Mouse (Mus musculus) large intestine, adult 2 months (tissue): ENCODE data around the gene Canx. TPM values are rescaled to one million over a fixed set of nuclear protein-coding genes. Genes with fewer than 3 reads are reported as not detected.
"Not testable (repeated sequence)": the region's sequence is repeated elsewhere in the genome, so short reads cannot be mapped to it uniquely, and the experiment has no call there.

Source experiments
- DNase-seq: peaks from one replicate; pipeline ENCODE4 v3.0.0-alpha.2; 2012; ENCODE audit warnings: low read depth, low spot score
- WGBS: fragments of 180-500 bp; shearing (Covaris S2); methylation state at CpG from one replicate; pipeline ENCODE4 v1.1.7; 2018; 5-methylcytosine and 5-hydroxymethylcytosine counted together
- polyA plus RNA-seq: library from polyadenylated mRNA; depleted of rRNA; stranded (reverse); fragments of >200 nt; gene quantifications from 2 replicates; pipeline ENCODE4 v1.2.3, GENCODE M21; 2012; rRNA removed

Gene Canx
- 105 and 112 TPM in 2 replicates for polyA plus RNA-seq

GRCm38 (mm10) chr11:50325496-50326301 is at the start of gene Canx:
TSS of gene Canx (minus strand) at chr11:50325673.
- DNase-seq, result peak; percentile 96
- WGBS, result under 1% methylated on average over 64 of the region's 64 CpGs

DNA sequence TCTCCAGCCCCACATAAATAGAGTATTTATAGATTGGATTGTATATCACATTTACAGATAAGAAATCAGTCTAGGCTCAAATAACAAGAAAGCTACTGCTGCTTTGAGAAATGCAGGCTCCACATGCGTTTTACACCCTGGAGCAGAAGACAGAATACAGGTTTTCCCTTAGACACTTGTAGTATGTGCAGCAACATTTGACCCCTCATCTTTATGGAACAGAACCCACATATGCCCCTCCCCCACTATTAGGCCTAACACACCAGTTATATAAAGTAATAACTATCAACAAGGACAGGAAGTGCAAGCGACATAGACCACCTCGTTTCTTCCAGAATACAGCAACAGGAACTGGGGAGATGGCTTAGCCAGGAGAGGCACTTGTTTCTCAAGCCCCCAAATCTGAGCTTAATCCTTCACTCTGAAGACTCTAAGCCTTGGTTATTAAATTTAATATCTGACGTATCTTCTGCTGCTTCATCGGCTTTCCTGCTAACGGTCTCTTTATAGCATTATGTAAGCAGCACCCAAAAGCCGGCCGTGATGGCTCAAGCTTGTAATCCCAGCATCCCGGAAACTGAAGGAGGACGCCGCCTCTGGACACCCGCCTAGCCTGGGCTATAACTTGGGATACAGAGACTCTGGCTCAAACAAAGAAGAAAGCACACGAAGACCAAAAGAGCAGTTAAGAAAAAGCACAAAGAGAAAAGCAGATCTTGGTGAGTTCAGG is 49.0 kb upstream of the Canx start:
- WGBS, result 95% methylated on average over 13 of the region's 13 CpGs
- DNase-seq, result no peak

DNA sequence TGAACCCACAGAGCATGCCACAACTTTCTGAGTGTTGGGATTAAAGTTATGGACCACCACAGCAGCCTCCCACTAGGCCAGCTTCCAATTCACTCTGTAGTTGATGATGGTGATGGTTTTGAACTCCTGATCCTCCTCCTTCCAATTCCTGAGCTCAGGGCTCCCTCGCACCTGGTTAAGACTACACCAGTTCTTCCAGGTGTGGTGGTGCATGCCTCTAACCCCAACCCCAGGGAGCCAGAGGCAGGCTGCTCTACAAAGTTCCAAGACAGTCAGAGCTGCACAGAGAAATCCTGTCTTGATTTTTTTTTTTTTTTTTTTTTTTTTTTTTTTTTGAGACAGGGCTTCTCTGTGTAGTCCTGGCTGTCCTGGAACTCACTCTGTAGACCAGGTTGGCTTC is 48.1 kb upstream of the Canx start:
- DNase-seq, result no peak
- WGBS, result 97% methylated on average over 1 of the region's 1 CpGs

- no peak for DNase-seq
These were observed 47.6 kb upstream of the Canx start for GRCm38 (mm10) chr11:50373086-50373485.

GRCm38 (mm10) chr11:50371911-50372310 is 46.4 kb upstream of the Canx start:
- DNase-seq, result no peak
- WGBS, result 100% methylated on average over 1 of the region's 1 CpGs

- 5% methylated on average over 18 of the region's 18 CpGs for WGBS
- no peak for DNase-seq
These were observed 45.9 kb upstream of the Canx start for GRCm38 (mm10) chr11:50371399-50371841.

DNA sequence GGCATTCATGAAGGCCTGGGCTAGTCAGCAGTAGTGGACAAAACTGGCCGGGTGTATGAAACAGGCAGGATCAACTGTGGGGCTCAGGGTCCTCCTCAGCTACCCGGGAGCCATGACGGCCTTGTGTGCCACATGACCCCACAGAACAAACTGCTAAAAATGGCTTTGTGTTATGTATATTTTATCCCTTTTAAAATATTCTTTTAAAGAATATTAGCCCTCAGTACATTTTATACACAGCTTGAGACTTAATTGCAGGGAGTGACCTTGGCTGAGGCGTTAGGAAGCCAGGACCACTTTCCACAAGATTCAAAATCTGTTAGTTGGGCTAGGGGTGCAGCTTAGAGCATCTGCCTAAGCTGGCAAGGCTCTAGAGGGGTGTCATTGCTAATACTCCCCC is 45.5 kb upstream of the Canx start:
- 60% methylated on average over 4 of the region's 4 CpGs for WGBS
- no peak for DNase-seq

GRCm38 (mm10) chr11:50369360-50369911 is 44.0 kb upstream of the Canx start:
- WGBS, result 74% methylated on average over 5 of the region's 5 CpGs
- DNase-seq, result no peak

- WGBS, result 93% methylated on average over 9 of the region's 9 CpGs
- no peak for DNase-seq
These were observed 42.1 kb upstream of the Canx start for GRCm38 (mm10) chr11:50367531-50367930.

DNA sequence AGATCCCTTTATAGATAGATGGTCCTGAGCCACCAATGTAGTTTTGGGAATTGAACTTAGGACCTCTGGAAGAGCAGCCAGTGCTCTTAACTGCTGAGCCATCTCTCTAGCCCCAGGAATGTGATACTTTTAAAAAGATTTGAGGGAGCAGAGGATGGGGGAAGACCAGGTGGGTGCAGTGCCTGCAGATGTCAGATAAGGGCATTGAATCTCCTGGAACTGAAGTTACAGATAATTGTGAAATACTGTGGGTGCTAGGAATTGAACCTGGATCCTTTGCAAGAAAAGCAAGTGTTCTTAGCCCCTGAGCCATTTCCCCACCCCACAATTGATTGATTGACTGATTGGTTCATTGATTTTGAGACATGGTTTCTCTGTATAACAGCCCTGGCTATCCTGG is 39.8 kb upstream of the Canx start:
- no peak for DNase-seq

GRCm38 (mm10) chr11:50364548-50364947 is 39.1 kb upstream of the Canx start:
- DNase-seq, result no peak

GRCm38 (mm10) chr11:50361282-50361681 is 35.8 kb upstream of the Canx start:
- not testable (repeated sequence) for DNase-seq
- WGBS, result 84% methylated on average over 1 of the region's 1 CpGs

More at GRCm38 (mm10) chr11:50364548-50364947, 39.1 kb upstream of the Canx start:
- WGBS, result 3% methylated on average over 4 of the region's 4 CpGs

- DNase-seq, result no peak
- WGBS, result 3% methylated on average over 74 of the region's 74 CpGs
These were observed 33.7 kb upstream of the Canx start for GRCm38 (mm10) chr11:50358950-50359861.

DNA sequence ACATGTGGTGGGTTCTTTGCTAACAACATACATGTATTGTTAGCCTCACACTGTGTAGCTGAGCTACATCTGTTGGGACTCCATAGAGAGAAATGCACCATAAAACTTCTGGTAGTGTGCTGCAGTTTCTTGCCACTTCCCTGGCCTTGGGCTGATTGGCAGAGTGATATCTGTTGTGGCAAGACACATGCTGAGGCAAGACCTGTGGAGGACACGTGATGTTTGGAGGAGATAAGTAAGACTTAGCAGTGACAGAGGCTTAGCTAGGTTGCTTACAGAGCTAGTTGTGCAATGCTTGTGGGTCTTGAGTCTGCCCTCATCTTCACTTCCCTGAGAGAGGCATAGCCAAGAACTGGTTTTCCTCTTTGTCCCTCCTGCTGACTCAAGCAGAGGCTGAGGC is 29.9 kb upstream of the Canx start:
- DNase-seq, result no peak
- 84% methylated on average over 1 of the region's 1 CpGs for WGBS

- DNase-seq, result no peak
- WGBS, result 35% methylated on average over 3 of the region's 3 CpGs
These were observed 29.4 kb upstream of the Canx start for GRCm38 (mm10) chr11:50354851-50355250.

DNA sequence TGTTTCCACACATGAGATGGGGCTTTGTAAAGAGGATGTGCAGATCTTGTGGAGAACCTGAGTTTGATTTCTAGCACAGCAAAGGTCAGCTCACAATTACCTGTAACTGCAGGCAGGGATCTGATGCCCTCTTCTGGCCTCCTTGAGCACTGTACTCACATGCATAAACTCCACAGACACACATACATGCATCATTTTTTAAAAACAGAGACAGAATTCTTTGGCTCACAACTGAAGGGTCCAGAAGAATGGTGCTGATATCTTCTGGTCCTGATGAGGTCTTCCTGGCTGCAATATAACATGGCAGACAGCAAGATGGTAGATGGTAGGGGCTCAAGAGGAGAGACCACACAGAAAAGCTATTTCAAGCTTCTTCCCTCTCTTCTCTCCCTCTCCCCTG is 28.7 kb upstream of the Canx start, which contains the start of gene Cby3:
TSS of gene Cby3 (plus strand) at position 301 of the 400 bp plus-strand sequence.
- no peak for DNase-seq

DNA sequence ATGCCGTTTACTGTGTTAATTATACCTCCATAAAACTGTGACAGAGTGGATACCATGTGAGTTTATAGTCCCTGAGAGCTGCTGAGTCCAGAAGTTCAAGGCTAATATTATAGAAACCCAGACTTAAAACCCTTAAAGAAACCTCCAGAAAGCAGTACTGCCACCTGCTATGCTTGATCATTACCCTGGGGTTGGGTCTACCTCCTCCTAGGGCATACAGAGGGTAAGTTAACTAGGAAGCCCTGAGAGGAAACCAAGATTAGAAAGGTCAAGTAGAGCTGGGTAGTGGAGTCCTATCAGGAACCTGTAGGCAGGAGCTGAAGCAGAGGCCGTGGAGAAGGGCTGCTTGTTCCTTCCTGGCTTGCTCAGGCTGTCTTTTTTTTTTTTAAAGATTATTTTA is 26.7 kb upstream of the Canx start:
- 26% methylated on average over 2 of the region's 2 CpGs for WGBS

GRCm38 (mm10) chr11:50346256-50347032 is 21.0 kb upstream of the Canx start:
- DNase-seq, result no peak
- WGBS, result 87% methylated on average over 9 of the region's 9 CpGs

More for the DNA sequence above, 26.7 kb upstream of the Canx start:
- DNase-seq, result peak; percentile 40

DNA sequence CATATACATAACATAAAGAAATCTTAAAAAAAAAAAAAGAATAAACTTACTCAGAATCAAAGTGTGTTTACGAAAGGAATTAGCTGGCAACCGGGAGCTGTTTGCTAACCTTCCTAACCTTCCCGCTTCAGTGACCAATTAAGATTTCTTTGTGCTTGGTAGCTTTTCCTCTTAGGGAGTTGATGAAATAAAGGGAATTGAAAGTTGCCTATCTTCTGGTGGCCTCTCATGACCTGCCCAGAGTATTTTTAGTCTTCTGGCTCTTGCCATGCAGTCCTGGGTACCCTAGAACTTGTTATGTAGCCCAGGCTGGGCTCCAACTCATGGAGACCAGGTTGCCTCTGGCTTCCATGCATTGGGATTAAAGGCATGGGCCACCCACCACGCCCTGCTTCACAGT is 20.0 kb upstream of the Canx start:
- no peak for DNase-seq
- WGBS, result 79% methylated on average over 4 of the region's 4 CpGs
